Mouse (Mus musculus): Measurements from ENCODE around the gene A230050P20Rik. TPM values are rescaled to one million over a fixed set of nuclear protein-coding genes. Genes with fewer than 3 reads are reported as not detected.

Gene A230050P20Rik
- polyA plus RNA-seq (2012; rRNA removed) (25.4 and 35.2 TPM in 2 replicates), polyA plus RNA-seq (2014; fragmentation: Nextera tagmentation; extraction: Ambion mirVana) (4.5 and 4.7 TPM in 2 replicates)

DNA sequence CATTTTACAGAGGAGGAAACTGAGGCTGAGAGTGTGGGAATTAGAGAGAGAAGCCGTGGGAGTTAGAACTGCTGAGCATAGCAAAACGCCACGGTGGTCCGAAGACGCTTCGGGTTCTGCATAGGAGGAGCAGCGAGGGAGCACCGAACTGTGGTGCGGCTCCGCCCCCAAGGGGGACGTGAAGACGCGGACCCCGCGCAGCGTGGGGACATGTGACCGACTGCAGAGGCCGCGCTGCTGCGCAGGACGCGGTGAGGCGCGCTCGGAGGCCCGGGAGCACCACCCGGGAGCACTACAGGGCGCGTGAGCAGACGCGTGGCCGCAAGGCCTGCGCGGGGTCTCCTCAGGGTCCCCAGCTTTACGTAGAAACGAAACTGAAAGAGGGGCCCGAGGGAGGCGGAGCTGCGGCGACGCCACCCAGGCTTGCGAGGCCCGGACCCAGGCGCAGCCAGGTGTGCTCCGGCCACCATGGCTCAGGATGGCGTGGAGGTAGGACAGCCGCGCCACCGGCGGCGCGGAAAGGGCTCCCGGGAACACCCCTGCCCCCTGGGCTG, at the start of gene A230050P20Rik:
A230050P20Rik (plus strand) TSS at position 195 of the 554 bp plus-strand sequence.
- peak within 1 kb of the TSS; percentile 44 for H3K9ac ChIP-seq (ENCODE audit: low read depth, low read length, severe bottlenecking)

DNA sequence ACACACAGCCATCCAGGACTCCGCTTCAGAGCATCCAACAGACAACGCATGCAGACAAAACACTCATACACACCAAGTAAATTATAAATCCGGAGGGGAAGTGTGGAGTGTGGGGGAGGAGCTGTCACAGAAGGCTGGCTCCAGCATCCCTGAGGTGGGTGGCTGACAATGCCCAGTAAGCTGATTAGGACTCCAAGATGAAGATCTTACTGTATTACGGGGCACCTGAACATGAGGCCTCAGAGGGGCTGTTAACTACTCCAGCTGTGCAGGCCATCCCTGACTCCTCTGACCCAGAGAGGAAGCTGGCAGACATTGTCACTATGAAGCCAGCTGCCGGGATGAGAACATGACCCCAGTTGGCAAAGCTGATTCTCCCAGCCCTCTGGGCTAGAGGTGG, 48.4 kb upstream of the A230050P20Rik start:
- no peak for ATAC-seq (ENCODE audit: low FRiP score, low read depth)
- DNase-seq (ENCODE audit: low spot score), result no peak
- H3K4me3 ChIP-seq (replicated peaks; ENCODE audit: low read length), result no peak overlapping the region
- no peaks in the 10 kb centered on the region for H3K27me3 ChIP-seq (ENCODE audit: control insufficient read depth, insufficient read depth, low read length)
- WGBS, result 77% methylated on average over 5 of the region's 5 CpGs
- no peak overlapping the region for H3K9ac ChIP-seq (ENCODE audit: low read depth, low read length, severe bottlenecking)
- H3K9me3 ChIP-seq (ENCODE audit: control insufficient read depth, low read length), result no peaks in the 10 kb centered on the region
- no peak overlapping the region for H3K4me2 ChIP-seq (replicated peaks; ENCODE audit: low read depth, low read length, severe bottlenecking)
- H3K36me3 ChIP-seq (ENCODE audit: control insufficient read depth, insufficient read depth, low read length), result no peaks in the 10 kb centered on the region
- no peak for TF ChIP-seq POLR2A (IDR thresholded peaks at IDR 0.05; ENCODE audit: borderline replicate concordance, extremely low read depth, insufficient read depth, insufficient read length)
- H3K27ac ChIP-seq (replicated peaks; ENCODE audit: low read depth, low read length), result no peak overlapping the region
- H3K4me1 ChIP-seq (ENCODE audit: control insufficient read depth, insufficient read depth, low read length), result no peaks in the 10 kb centered on the region

More for the DNA sequence above, at the start of gene A230050P20Rik:
- Histone ChIP-seq H3K4me3 (replicated peaks; ENCODE audit: low read length) (peak within 1 kb of the TSS; percentile 41), H3K36me3 (ENCODE audit: control insufficient read depth, insufficient read depth, low read length) (no peaks in the 10 kb centered on the region), H3K4me2 (replicated peaks; ENCODE audit: low read depth, low read length, severe bottlenecking) (peak within 1 kb of the TSS; percentile 52), H3K4me1 (ENCODE audit: control insufficient read depth, insufficient read depth, low read length) (no peaks in the 10 kb centered on the region), H3K27me3 (ENCODE audit: control insufficient read depth, insufficient read depth, low read length) (peaks cover 31% of the 10 kb centered on the region), H3K9me3 (ENCODE audit: control insufficient read depth, low read length) (no peaks in the 10 kb centered on the region), H3K27ac (replicated peaks; ENCODE audit: low read depth, low read length) (no peak within 1 kb of the TSS)
- 12% methylated on average over 43 of the region's 53 CpGs for WGBS
- ATAC-seq (ENCODE audit: low FRiP score, low read depth) (0 out of 2 replicates have a peak, but pooled peaks have one; percentile 16), DNase-seq (ENCODE audit: low spot score) (no peak)
- TF ChIP-seq POLR2A (IDR thresholded peaks at IDR 0.05; ENCODE audit: borderline replicate concordance, extremely low read depth, insufficient read depth, insufficient read length), result no peak

DNA sequence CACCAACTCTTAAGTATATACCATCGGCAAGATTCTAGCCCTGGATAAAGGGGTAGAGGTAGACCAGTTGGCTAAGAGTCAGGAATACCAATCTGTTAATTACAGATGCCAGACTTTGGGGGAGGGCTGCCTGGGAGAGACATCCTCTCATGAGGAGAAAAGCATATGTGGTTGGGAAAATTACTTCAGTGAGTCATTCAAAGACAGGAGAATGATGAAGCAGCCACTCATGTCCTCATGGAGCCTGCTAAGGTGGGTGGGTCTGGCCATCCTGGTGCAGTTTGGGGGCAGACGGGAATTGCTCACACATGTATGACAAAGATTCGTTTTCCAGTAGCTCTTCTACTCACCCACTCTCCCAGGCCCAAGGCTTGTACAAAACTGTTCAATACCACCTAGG, 45.6 kb upstream of the A230050P20Rik start:
- Histone ChIP-seq H3K27me3 (ENCODE audit: control insufficient read depth, insufficient read depth, low read length) (no peaks in the 10 kb centered on the region), H3K9ac (ENCODE audit: low read depth, low read length, severe bottlenecking) (no peak overlapping the region), H3K36me3 (ENCODE audit: control insufficient read depth, insufficient read depth, low read length) (no peaks in the 10 kb centered on the region), H3K27ac (replicated peaks; ENCODE audit: low read depth, low read length) (no peak overlapping the region), H3K4me1 (ENCODE audit: control insufficient read depth, insufficient read depth, low read length) (no peaks in the 10 kb centered on the region), H3K4me3 (replicated peaks; ENCODE audit: low read length) (no peak overlapping the region), H3K9me3 (ENCODE audit: control insufficient read depth, low read length) (no peaks in the 10 kb centered on the region), H3K4me2 (replicated peaks; ENCODE audit: low read depth, low read length, severe bottlenecking) (no peak overlapping the region)
- DNase-seq (ENCODE audit: low spot score) (no peak), ATAC-seq (ENCODE audit: low FRiP score, low read depth) (no peak)
- no peak for TF ChIP-seq POLR2A (IDR thresholded peaks at IDR 0.05; ENCODE audit: borderline replicate concordance, extremely low read depth, insufficient read depth, insufficient read length)
- 80% methylated on average over 3 of the region's 3 CpGs for whole genome bisulfite sequencing

DNA sequence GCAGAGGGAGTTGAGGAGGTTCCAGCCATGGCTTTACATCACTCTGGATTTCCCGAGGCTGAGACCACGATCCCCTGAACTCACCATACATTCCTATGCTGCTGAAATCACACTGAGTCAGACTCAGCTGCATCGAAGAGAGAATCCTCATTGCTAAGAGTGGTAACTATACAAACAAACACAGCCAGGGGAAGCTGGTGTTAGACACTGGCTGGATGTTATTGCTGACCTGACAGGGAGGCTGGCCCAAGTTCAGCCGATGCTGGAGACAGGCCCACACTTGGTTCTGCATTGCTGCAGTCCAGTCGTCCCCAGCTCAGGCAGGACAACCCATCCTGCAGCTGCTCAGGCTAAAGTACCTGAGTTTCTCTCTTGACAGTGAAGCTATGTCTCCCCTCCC, 42.7 kb upstream of the A230050P20Rik start:
- Histone ChIP-seq H3K36me3 (ENCODE audit: control insufficient read depth, insufficient read depth, low read length) (no peaks in the 10 kb centered on the region), H3K4me3 (replicated peaks; ENCODE audit: low read length) (no peak overlapping the region), H3K27ac (replicated peaks; ENCODE audit: low read depth, low read length) (no peak overlapping the region), H3K4me2 (replicated peaks; ENCODE audit: low read depth, low read length, severe bottlenecking) (no peak overlapping the region), H3K9ac (ENCODE audit: low read depth, low read length, severe bottlenecking) (no peak overlapping the region), H3K27me3 (ENCODE audit: control insufficient read depth, insufficient read depth, low read length) (no peaks in the 10 kb centered on the region), H3K4me1 (ENCODE audit: control insufficient read depth, insufficient read depth, low read length) (peaks cover 9% of the 10 kb centered on the region), H3K9me3 (ENCODE audit: control insufficient read depth, low read length) (no peaks in the 10 kb centered on the region)
- ATAC-seq (ENCODE audit: low FRiP score, low read depth), result no peak
- WGBS, result 61% methylated on average over 5 of the region's 5 CpGs
- TF ChIP-seq POLR2A (IDR thresholded peaks at IDR 0.05; ENCODE audit: borderline replicate concordance, extremely low read depth, insufficient read depth, insufficient read length), result no peak
- DNase-seq (ENCODE audit: low spot score), result no peak

DNA sequence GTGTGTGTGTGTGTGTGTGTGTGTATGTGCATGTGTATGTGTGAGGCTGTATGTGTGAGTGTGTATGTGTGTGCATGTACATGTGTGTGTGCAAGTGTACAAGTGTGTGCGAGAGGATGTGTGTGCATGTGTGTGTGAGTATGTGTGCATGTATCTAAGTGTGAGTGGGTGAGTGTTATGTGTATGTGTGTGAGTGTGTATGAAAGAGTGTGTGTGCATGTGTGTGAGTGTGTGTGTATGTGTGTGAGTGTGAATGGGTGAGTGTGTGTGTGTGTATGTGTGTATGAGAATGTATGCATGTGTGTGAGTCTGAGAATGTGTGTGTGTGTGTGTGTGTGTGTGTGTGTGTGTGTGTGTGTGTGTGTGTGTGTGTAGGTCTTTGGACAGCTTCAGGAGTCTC, 40.3 kb upstream of the A230050P20Rik start:
- Histone ChIP-seq H3K4me2 (replicated peaks; ENCODE audit: low read depth, low read length, severe bottlenecking) (no peak overlapping the region), H3K4me3 (replicated peaks; ENCODE audit: low read length) (no peak overlapping the region), H3K36me3 (ENCODE audit: control insufficient read depth, insufficient read depth, low read length) (no peaks in the 10 kb centered on the region), H3K9ac (ENCODE audit: low read depth, low read length, severe bottlenecking) (no peak overlapping the region), H3K27ac (replicated peaks; ENCODE audit: low read depth, low read length) (no peak overlapping the region), H3K4me1 (ENCODE audit: control insufficient read depth, insufficient read depth, low read length) (peaks cover 12% of the 10 kb centered on the region), H3K27me3 (ENCODE audit: control insufficient read depth, insufficient read depth, low read length) (no peaks in the 10 kb centered on the region), H3K9me3 (ENCODE audit: control insufficient read depth, low read length) (no peaks in the 10 kb centered on the region)
- whole genome bisulfite sequencing, result 100% methylated on average over 1 of the region's 1 CpGs
- TF ChIP-seq POLR2A (IDR thresholded peaks at IDR 0.05; ENCODE audit: borderline replicate concordance, extremely low read depth, insufficient read depth, insufficient read length), result no peak
- no peak for ATAC-seq (ENCODE audit: low FRiP score, low read depth)
- DNase-seq (ENCODE audit: low spot score), result no peak

All from limb, embryonic 14.5 days (tissue).